Mouse (Mus musculus) hindbrain, embryonic 14.5 days (tissue): ENCODE data around the gene Dync1li2. TPM values are rescaled to one million over a fixed set of nuclear protein-coding genes. Genes with fewer than 3 reads are reported as not detected.

Experiments used
- ATAC-seq: fragments of 200-750 bp; cut with Nextera tagmentation; 2 replicates; pipeline ENCODE4 v1.8.0; 2017; ENCODE audit warnings: moderate number of reproducible peaks, mild to moderate bottlenecking, moderate TSS enrichment, moderate library complexity; ENCODE audit not compliant: low FRiP score
- DNase-seq: peaks from one replicate; pipeline ENCODE4 v3.0.0-alpha.2; 2015; ENCODE audit warnings: low spot score
- H3K27ac ChIP-seq: fragments of 300-500 bp; sonication (generic); 2 replicates; pipeline ENCODE4 v1.5.1; 2014; ENCODE audit warnings: mild to moderate bottlenecking, moderate library complexity
- H3K27me3 ChIP-seq: fragments of 300-500 bp; sonication (generic); 2 replicates; pipeline ENCODE4 v1.6.1; 2014; ENCODE audit warnings: mild to moderate bottlenecking, low read length, mixed read lengths; ENCODE audit not compliant: control insufficient read depth, insufficient read depth
- H3K36me3 ChIP-seq: fragments of 300-500 bp; sonication (generic); replicated peaks from 2 replicates; pipeline ENCODE4 v1.6.1; 2014; ENCODE audit not compliant: control insufficient read depth, insufficient read depth
- H3K4me1 ChIP-seq: fragments of 300-500 bp; sonication (generic); replicated peaks from 2 replicates; pipeline ENCODE4 v1.6.1; 2014; ENCODE audit warnings: antibody characterized with exemption, low read length, mixed read lengths; ENCODE audit not compliant: control insufficient read depth, insufficient read depth
- H3K4me2 ChIP-seq: fragments of 300-500 bp; sonication (generic); replicated peaks from 2 replicates; pipeline ENCODE4 v1.6.1; 2014; ENCODE audit warnings: mild to moderate bottlenecking, moderate library complexity
- H3K4me3 ChIP-seq: fragments of 300-500 bp; sonication (generic); replicated peaks from 2 replicates; pipeline ENCODE4 v1.5.1; 2014; ENCODE audit warnings: mild to moderate bottlenecking, low read length
- H3K9ac ChIP-seq: fragments of 300-500 bp; sonication (generic); 2 replicates; pipeline ENCODE4 v1.6.1; 2014
- H3K9me3 ChIP-seq: fragments of 300-500 bp; sonication (generic); 2 replicates; pipeline ENCODE4 v1.6.1; 2016; ENCODE audit warnings: low read length; ENCODE audit not compliant: control insufficient read depth
- WGBS: fragments of 180-500 bp; shearing (Covaris S2); extraction: QIAGEN DNeasy Blood & Tissue Kit; methylation state at CpG from one replicate; pipeline ENCODE4 v1.1.7; 2014; 5-methylcytosine and 5-hydroxymethylcytosine counted together
- polyA plus RNA-seq: library from polyadenylated mRNA; unstranded; fragments of >200 nt; fragmentation: Nextera tagmentation; extraction: Ambion mirVana; gene quantifications from 2 replicates; pipeline ENCODE4 v1.2.1, GENCODE M21; 2014

Dync1li2 gene
- polyA plus RNA-seq = 89.9 and 96.5 TPM in 2 replicates

DNA sequence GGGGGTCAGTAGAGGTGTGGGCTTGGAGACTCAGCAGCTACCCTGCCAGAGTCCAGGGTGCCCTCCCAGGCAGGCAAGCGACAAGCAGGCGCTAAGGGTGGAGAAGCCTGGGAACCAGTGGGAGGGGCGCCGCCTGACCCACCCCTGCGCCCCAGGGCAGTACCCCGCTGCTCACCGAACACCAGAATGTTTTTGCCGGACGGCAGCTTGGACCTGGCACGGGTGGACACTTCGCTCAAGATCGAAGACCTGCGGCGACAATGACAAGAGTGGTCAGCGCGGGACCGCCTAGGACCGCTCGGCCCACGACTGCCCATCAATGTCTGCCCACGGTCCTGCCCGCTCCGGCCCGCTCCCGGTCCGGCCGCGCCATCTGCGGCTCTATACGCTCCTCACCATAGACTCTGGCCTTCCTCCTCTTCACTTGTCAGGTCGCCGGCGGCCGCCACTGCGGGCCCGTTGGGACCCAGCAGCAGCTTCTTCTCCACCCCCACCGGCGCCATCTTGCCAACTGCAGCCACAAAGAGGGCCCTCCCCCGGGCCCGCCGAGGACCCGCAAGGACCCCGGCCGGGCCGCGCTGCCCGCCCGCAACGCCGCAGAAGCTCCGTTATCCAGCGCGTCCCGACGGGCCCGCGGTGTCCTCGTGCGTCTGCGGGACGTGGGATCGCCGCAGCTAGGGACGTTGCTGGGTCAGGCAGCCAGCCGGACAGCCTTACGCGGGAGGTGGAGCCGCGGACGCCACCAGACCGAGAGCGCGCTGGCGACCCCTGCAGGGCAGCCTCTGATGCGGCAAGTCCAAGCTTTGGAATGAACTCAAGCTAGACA, at the start of gene Dync1li2:
TSS of gene Dync1li2 (minus strand) at position 749 of the 826 bp plus-strand sequence.
- DNase-seq = peak; percentile 89
- H3K9ac ChIP-seq = peak within 1 kb of the TSS; percentile 97
- H3K4me2 ChIP-seq = peak within 1 kb of the TSS; percentile 85
- peaks cover 17% of the 10 kb centered on the region for H3K4me1 ChIP-seq
- H3K4me3 ChIP-seq = peak within 1 kb of the TSS; percentile 94
- H3K9me3 ChIP-seq = no peaks in the 10 kb centered on the region
- peak within 1 kb of the TSS; percentile 94 for H3K27ac ChIP-seq
- H3K27me3 ChIP-seq = no peaks in the 10 kb centered on the region
- H3K36me3 ChIP-seq = peaks cover 30% of the 10 kb centered on the region
- ATAC-seq = peak; percentile 92
- under 1% methylated on average over 75 of the region's 75 CpGs for WGBS

DNA sequence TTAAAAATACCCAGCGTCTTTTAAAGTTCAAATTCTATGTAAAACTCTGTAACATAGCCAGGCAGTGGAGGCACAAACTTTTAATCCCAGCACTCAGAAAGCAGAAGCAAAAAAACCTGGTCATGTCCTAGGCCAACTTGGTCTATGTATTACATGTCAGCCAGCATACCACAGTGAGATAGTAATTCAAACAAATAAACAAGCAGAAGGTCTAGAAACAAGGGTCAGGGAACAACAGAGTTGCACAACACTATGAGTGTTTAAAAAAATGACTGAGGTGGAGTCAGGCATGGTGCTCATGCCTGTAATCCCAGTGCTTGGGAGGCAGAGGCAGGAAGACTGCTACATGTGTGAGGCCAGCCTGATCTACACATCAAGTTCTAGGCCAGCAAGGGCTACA, 36.2 kb upstream of the Dync1li2 start:
- Histone ChIP-seq H3K9ac (no peak overlapping the region), H3K36me3 (no peaks in the 10 kb centered on the region), H3K27me3 (no peaks in the 10 kb centered on the region), H3K27ac (no peak overlapping the region), H3K4me1 (no peaks in the 10 kb centered on the region), H3K4me2 (no peak overlapping the region), H3K9me3 (no peaks in the 10 kb centered on the region), H3K4me3 (no peak overlapping the region)
- DNase-seq (no peak), ATAC-seq (no peak)
- WGBS = 54% methylated on average over 1 of the region's 1 CpGs

DNA sequence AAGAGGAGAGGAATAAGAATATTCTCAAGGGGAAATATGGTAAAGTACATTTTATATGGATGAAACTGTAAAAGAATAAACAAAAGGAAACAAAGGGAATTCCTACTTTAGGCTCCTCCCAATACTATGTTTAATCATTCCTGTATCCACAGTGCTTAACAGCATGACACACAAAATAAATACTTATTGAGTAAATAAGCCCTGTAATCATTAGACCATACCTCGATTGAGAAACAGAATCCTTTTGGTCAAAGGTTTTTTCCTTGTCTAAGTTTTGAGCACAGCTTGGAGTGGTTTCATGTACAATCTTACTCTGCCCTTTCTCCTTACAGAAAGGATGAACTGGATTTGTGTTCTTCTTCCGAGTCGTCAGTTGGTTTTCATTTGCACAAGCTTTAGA, 29.6 kb upstream of the Dync1li2 start:
- 91% methylated on average over 3 of the region's 3 CpGs for WGBS
- DNase-seq = no peak
- no peak overlapping the region for H3K4me2 ChIP-seq

DNA sequence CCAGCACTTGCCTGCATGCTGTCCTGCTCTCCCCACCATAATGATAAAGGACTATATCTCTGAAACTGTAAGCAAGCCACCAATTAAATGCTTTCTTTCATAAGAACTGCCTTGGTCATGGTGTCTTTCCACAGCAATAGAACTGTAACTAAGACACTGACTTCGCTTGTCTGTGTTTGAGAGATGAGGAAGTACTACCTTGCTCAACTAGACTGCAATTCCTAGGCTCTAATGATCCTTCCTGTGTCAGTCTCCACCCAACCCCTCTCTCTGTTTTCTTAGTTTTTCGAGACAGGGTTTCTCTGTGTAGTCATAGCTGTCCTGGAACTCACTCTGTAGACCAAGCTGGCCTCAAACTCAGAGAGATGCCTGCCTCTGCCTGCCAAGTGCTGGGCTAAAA, 24.6 kb upstream of the Dync1li2 start:
- Histone ChIP-seq H3K36me3 (no peaks in the 10 kb centered on the region), H3K27me3 (no peaks in the 10 kb centered on the region), H3K27ac (no peak overlapping the region), H3K9ac (no peak overlapping the region), H3K9me3 (no peaks in the 10 kb centered on the region), H3K4me2 (no peak overlapping the region), H3K4me1 (no peaks in the 10 kb centered on the region), H3K4me3 (no peak overlapping the region)
- ATAC-seq = no peak
- DNase-seq = no peak
- 78% methylated on average over 2 of the region's 2 CpGs for WGBS

More for the DNA sequence above, 29.6 kb upstream of the Dync1li2 start:
- Histone ChIP-seq H3K4me3 (no peak overlapping the region), H3K4me1 (no peaks in the 10 kb centered on the region), H3K36me3 (no peaks in the 10 kb centered on the region), H3K27ac (no peak overlapping the region), H3K27me3 (no peaks in the 10 kb centered on the region), H3K9me3 (no peaks in the 10 kb centered on the region), H3K9ac (no peak overlapping the region)
- no peak for ATAC-seq

DNA sequence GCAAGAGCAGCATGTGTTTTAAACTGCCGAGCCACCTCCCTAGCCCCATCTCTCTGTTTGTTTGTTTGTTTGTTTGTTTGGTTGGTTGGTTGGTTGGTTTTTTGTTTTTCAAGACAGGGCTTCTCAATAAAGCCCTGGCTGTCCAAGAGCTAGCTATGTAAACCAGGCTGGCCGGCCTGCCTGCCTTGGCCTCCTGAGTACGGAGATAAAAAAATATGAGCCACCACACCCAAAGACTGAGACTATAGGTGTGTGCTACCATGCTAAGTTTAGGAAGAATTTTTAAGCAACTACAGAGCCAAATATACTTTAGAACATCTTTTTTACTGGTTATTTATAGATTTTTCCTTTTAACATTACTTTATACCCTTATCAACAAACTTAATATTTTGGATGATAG, 9.3 kb upstream of the Dync1li2 start:
- 89% methylated on average over 3 of the region's 3 CpGs for WGBS
- no peak for ATAC-seq
- Histone ChIP-seq H3K9ac (no peak overlapping the region), H3K27ac (no peak overlapping the region), H3K4me1 (no peaks in the 10 kb centered on the region), H3K4me3 (no peak overlapping the region), H3K36me3 (no peaks in the 10 kb centered on the region), H3K27me3 (no peaks in the 10 kb centered on the region), H3K4me2 (no peak overlapping the region), H3K9me3 (no peaks in the 10 kb centered on the region)
- DNase-seq = no peak

DNA sequence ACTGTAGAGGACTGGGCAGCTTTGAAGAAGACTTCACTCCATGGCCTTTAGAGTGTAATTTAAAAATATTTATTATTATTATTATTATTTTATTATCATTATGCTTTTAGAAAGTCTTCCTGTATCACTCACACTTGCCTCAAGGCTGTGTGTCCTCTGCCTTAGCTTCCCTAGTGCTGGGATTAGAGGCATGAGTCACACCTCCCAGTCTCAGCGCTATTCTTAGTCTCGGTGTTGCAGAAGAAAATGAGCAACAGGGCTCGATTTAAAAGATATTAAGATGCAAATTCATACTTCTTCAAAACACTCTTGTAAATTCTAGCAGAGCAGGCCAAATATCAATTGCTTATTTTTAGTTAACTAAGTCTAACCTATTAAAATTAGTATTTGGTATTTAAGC, 5.9 kb upstream of the Dync1li2 start:
- Histone ChIP-seq H3K4me1 (no peaks in the 10 kb centered on the region), H3K36me3 (no peaks in the 10 kb centered on the region), H3K27me3 (no peaks in the 10 kb centered on the region), H3K27ac (no peak overlapping the region), H3K9ac (no peak overlapping the region), H3K4me3 (no peak overlapping the region), H3K9me3 (no peaks in the 10 kb centered on the region), H3K4me2 (no peak overlapping the region)
- ATAC-seq (no peak), DNase-seq (no peak)
- 83% methylated on average over 3 of the region's 3 CpGs for WGBS

DNA sequence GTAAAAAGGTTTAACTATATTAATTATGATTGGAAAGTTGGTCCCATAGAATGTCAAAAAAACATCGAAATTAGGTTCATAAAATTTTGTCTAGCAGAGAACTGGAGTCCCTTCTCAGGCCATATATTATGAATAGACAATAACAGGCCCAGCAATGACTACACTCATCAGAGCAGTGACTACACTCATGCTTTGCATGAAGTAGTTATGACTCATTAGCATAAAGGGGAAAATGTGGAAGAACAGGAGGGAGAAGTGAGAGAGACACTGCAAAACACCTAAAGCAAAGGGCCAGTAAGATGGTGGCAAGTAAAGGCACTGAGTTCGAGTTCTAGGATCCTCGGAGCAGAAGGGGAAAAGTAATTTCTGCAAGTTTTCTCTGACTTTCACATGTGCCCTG, 3.2 kb upstream of the Dync1li2 start:
- H3K27ac ChIP-seq = no peak overlapping the region
- DNase-seq (no peak), ATAC-seq (no peak)
- 83% methylated on average over 3 of the region's 3 CpGs for WGBS
- no peaks in the 10 kb centered on the region for H3K9me3 ChIP-seq
- H3K4me1 ChIP-seq = peaks cover 9% of the 10 kb centered on the region
- H3K4me2 ChIP-seq = no peak overlapping the region
- no peaks in the 10 kb centered on the region for H3K27me3 ChIP-seq
- no peak overlapping the region for H3K4me3 ChIP-seq
- no peaks in the 10 kb centered on the region for H3K36me3 ChIP-seq
- H3K9ac ChIP-seq = no peak overlapping the region

DNA sequence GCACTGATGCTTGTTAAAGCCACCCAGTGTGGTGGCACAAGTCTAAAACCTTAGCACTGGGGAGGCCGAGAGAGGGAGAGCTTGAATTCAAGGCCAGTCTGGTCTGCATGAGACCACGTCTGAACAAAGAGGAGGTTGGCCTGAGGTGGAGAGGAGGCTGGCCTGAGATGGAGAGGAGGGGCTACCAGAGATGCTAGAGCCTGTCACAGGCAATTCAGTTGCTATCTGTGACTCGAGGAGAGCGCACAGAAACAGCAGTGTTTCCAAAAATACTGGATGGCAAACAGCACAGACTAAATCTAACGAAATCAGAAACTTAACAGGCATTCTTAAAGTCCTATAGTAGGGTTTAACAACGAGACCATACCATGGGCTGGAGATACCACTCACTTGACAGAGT, 2.4 kb upstream of the Dync1li2 start:
- H3K4me3 ChIP-seq = no peak overlapping the region
- 62% methylated on average over 6 of the region's 6 CpGs for WGBS
- peaks cover 4% of the 10 kb centered on the region for H3K36me3 ChIP-seq
- H3K4me1 ChIP-seq = peaks cover 16% of the 10 kb centered on the region
- H3K4me2 ChIP-seq = no peak overlapping the region
- no peaks in the 10 kb centered on the region for H3K9me3 ChIP-seq
- DNase-seq (no peak), ATAC-seq (no peak)
- no peak overlapping the region for H3K9ac ChIP-seq
- no peaks in the 10 kb centered on the region for H3K27me3 ChIP-seq
- no peak overlapping the region for H3K27ac ChIP-seq

DNA sequence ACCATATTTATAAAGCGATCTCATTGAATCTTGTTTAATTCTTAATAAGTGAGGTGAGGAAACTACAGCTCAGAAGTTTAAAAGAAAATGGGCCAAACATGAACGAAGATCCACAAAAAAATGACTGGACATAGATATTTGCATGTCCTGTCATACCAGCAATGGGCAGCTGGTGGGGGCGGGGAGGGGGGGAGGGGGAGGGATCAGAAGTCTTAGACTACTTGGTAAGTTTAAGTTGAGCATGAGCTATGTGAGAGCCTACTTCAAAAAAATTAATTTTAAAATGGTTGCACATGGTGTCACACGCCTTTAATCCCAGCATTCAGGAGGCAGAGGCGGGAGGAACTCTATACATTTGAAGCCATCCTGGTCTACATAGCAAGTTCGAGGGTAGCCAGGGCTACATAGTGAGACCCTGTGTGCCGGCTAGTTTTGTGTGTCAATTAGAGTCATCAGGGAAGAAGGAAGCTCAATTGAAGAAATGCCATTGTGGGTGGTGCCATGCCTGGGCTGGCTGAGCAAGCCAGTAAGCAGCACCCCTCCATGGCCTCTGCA, 355 bp upstream of the Dync1li2 start:
- H3K27me3 ChIP-seq = no peaks in the 10 kb centered on the region
- H3K27ac ChIP-seq = no peak overlapping the region; the same call in 1 of the 2 replicates
- WGBS = 67% methylated on average over 7 of the region's 7 CpGs
- peaks cover 24% of the 10 kb centered on the region for H3K36me3 ChIP-seq
- peak overlapping the region; percentile 94 for H3K4me3 ChIP-seq
- peaks cover 17% of the 10 kb centered on the region for H3K4me1 ChIP-seq
- peak; percentile 18; the same call in 1 of the 2 replicates for ATAC-seq
- peak overlapping the region; percentile 97; the same call in 1 of the 2 replicates for H3K9ac ChIP-seq
- H3K9me3 ChIP-seq = no peaks in the 10 kb centered on the region
- H3K4me2 ChIP-seq = peak overlapping the region; percentile 85
- DNase-seq = no peak
